Mouse (Mus musculus) liver, embryonic 15.5 days (tissue): Measurements from ENCODE around the gene Khdrbs2. TPM values are rescaled to one million over a fixed set of nuclear protein-coding genes. Genes with fewer than 3 reads are reported as not detected.
"Not testable (repeated sequence)": the region's sequence is repeated elsewhere in the genome, so short reads cannot be mapped to it uniquely, and the experiment has no call there.

Source experiments
- ATAC-seq: fragments of 200-750 bp; cut with Nextera tagmentation; 2 replicates; pipeline ENCODE4 v1.8.0; 2017; ENCODE audit warnings: moderate number of reproducible peaks, mild to moderate bottlenecking, moderate library complexity; ENCODE audit not compliant: insufficient read depth
- H3K27ac ChIP-seq: fragments of 300-500 bp; sonication (generic); replicated peaks from 2 replicates; pipeline ENCODE4 v1.5.1; 2015; ENCODE audit warnings: mild to moderate bottlenecking, inconsistent platforms
- H3K27me3 ChIP-seq: fragments of 300-500 bp; sonication (generic); 2 replicates; pipeline ENCODE4 v1.6.1; 2015; ENCODE audit warnings: mild to moderate bottlenecking, inconsistent platforms
- H3K36me3 ChIP-seq: fragments of 300-500 bp; sonication (generic); replicated peaks from 2 replicates; pipeline ENCODE4 v1.6.1; 2015; ENCODE audit warnings: moderate library complexity, mild to moderate bottlenecking, inconsistent platforms
- H3K4me1 ChIP-seq: fragments of 300-500 bp; sonication (generic); replicated peaks from 2 replicates; pipeline ENCODE4 v1.6.1; 2015; ENCODE audit warnings: inconsistent platforms
- H3K4me2 ChIP-seq: fragments of 300-500 bp; sonication (generic); 2 replicates; pipeline ENCODE4 v1.6.1; 2015; ENCODE audit warnings: moderate library complexity, mild to moderate bottlenecking, inconsistent platforms
- H3K4me3 ChIP-seq: fragments of 300-500 bp; sonication (generic); replicated peaks from 2 replicates; pipeline ENCODE4 v1.5.1; 2015; ENCODE audit warnings: mild to moderate bottlenecking, inconsistent platforms
- H3K9ac ChIP-seq: fragments of 300-500 bp; sonication (generic); 2 replicates; pipeline ENCODE4 v1.6.1; 2015; ENCODE audit warnings: moderate library complexity, mild to moderate bottlenecking, inconsistent platforms
- H3K9me3 ChIP-seq: fragments of 300-500 bp; sonication (generic); replicated peaks from 2 replicates; pipeline ENCODE4 v1.6.1; 2016; ENCODE audit warnings: inconsistent platforms
- WGBS: fragments of 180-500 bp; shearing (Covaris S2); methylation state at CpG from one replicate; pipeline ENCODE4 v1.1.7; 2015; ENCODE audit warnings: mixed read lengths; ENCODE audit not compliant: insufficient replicate concordance; 5-methylcytosine and 5-hydroxymethylcytosine counted together
- polyA plus RNA-seq: library from polyadenylated mRNA; unstranded; fragments of >200 nt; fragmentation: Nextera tagmentation; extraction: Ambion mirVana; gene quantifications from 2 replicates; pipeline ENCODE4 v1.2.1, GENCODE M21; 2015

Khdrbs2 gene
- polyA plus RNA-seq, 1 experiment from 2014 or later, result 0.07 TPM

DNA sequence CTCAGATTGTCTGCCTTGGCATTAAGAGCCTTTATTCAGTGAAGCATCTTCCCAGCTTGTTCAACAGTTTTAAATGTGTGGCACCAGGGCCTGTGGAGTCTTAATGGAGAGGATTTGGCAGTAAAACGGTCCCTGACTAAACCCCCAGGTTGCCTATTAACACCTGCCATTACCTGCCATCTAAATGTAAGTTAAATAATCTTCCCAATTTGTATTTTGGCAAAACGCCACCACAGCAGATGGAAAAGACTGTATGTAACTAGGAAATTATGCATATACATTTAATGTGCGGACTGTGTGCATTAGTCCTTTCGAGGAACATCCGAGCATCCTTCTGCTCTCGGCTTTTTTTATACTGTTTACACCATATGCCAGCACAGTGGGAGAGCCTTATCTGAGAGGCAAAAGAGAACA lies 290.6 kb downstream of the Khdrbs2 start:
- Histone ChIP-seq H3K4me2 (no peak overlapping the region), H3K27ac (no peak overlapping the region), H3K27me3 (no peaks in the 10 kb centered on the region), H3K4me3 (no peak overlapping the region), H3K4me1 (no peaks in the 10 kb centered on the region), H3K9me3 (no peaks in the 10 kb centered on the region), H3K9ac (no peak overlapping the region), H3K36me3 (no peaks in the 10 kb centered on the region)
- 61% methylated on average over 6 of the region's 6 CpGs for WGBS
- no peak for ATAC-seq

DNA sequence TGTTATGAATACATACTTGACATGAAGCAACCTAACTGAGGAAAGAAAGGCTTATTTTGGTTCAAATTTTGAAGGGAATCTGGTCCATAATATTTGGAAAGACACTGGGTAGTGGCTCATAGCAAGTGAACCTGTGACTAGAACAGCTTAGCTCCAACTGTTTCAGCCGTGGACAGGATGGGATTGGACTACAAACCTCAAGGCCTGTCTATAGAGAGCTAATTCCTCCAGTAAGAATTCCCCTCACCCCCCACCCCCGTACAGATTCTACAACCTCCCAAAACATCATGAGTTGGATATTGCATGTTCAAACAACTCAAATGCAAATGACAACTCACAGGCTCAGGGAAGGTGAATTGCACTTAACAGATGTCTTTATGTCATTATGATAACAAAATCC lies 298.5 kb downstream of the Khdrbs2 start:
- Histone ChIP-seq H3K36me3 (no peaks in the 10 kb centered on the region), H3K4me2 (no peak overlapping the region), H3K4me1 (no peaks in the 10 kb centered on the region), H3K9ac (no peak overlapping the region), H3K9me3 (no peaks in the 10 kb centered on the region), H3K27me3 (no peaks in the 10 kb centered on the region), H3K27ac (no peak overlapping the region), H3K4me3 (no peak overlapping the region)
- WGBS, result 41% methylated on average over 2 of the region's 2 CpGs
- ATAC-seq, result no peak

DNA sequence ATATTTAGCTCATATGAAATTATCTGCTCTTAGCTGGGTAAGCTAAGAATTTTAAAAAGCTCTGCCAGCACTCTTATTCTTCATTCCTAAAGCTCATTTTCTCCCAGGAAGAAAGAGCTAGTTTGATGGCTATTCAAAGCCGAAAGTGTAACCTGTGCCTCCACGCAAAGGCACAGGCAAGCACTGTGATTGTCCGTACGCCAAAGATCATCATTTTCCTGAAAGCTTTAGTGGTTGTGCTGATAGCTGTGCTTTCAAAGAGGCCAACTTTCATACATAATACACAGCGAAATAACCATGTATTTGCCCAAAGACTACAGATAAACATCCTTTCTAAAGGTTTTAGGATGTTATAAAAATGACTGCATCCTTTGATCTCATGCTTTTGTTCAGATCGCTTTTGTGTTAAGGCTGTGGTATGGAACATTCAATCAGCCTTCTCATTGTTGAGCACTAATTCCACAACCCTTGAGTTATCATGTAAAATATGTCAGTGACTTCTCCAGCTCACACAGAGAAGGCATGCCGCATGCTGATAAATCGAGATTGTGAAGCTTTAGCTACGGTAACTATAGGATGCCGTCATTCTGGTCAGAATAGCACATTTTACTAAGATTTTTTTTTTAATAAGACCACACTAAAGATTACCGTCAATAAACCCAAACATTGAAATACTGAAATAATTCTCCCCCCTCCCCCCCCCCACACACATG lies 299.1 kb downstream of the Khdrbs2 start:
- no peak for ATAC-seq
- Histone ChIP-seq H3K36me3 (no peaks in the 10 kb centered on the region), H3K27ac (no peak overlapping the region), H3K4me1 (no peaks in the 10 kb centered on the region), H3K4me2 (no peak overlapping the region), H3K9ac (no peak overlapping the region), H3K4me3 (no peak overlapping the region), H3K27me3 (no peaks in the 10 kb centered on the region), H3K9me3 (no peaks in the 10 kb centered on the region)
- 74% methylated on average over 11 of the region's 11 CpGs for WGBS

DNA sequence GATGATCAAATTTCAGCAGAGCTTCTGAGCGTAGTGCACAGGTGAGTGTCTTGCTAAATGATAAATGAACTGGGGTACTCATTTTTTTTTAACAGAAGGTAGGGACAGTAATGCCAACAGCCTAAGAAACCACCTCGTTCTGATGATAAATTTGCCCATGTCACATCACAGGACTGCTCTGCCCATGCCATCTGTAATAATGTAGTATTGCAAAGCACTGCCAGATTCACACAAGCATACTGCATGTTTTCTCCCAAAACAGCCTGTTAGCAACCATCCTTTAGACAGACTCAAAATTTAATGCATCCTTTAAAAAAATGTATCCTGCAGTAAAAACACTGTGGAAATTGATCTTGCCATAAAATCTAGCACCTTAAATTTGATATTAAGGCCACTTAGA lies 315.4 kb downstream of the Khdrbs2 start:
- H3K9me3 ChIP-seq, result no peaks in the 10 kb centered on the region
- WGBS, result 53% methylated on average over 2 of the region's 2 CpGs

DNA sequence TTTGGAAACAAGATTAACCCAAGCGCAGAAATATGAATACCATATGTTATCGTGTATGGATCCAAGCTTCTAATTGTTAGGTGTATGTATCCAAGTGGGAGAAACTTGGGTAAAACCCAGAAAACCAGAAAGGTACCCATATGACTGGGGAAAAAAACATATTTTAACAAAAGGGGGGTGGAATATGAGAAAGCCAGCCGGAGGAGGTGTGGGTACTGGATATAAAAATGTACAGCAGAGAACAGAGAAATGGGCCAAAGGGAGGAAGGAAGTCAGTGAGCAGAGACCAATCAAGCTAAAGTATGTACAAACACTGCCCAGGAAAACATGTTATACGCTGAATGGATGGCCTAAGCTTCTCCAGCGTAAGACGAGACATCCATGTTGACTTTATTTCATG lies 330.9 kb downstream of the Khdrbs2 start:
- no peak for ATAC-seq
- no peak overlapping the region for H3K9ac ChIP-seq
- 71% methylated on average over 6 of the region's 6 CpGs for WGBS
- no peaks in the 10 kb centered on the region for H3K27me3 ChIP-seq
- no peak overlapping the region for H3K27ac ChIP-seq
- H3K4me3 ChIP-seq, result no peak overlapping the region
- H3K36me3 ChIP-seq, result no peaks in the 10 kb centered on the region
- H3K4me1 ChIP-seq, result no peaks in the 10 kb centered on the region
- no peaks in the 10 kb centered on the region for H3K9me3 ChIP-seq
- H3K4me2 ChIP-seq, result no peak overlapping the region

More for the DNA sequence above, 315.4 kb downstream of the Khdrbs2 start:
- Histone ChIP-seq H3K4me3 (no peak overlapping the region), H3K4me1 (no peaks in the 10 kb centered on the region), H3K27ac (no peak overlapping the region), H3K9ac (no peak overlapping the region), H3K36me3 (no peaks in the 10 kb centered on the region), H3K27me3 (no peaks in the 10 kb centered on the region), H3K4me2 (no peak overlapping the region)
- ATAC-seq, result no peak

DNA sequence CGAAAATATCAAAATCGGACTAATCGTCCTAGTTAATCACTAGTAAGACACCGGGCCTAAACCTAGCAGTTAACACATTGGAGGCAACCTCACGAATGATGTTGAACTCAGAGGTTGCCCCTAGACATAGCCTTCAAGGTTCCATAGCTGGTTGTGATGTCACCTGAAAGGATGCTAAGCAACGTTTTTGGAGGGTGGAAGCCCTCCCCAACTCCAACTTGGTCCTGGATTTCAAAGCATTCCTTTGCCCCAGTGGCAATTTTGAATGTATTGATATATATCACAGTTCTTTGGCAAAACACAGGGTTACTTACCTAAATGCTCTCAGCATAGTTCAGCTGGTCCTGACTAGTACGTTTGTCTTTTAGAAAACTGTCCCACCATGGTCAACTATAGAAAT lies 374.7 kb downstream of the Khdrbs2 start, which contains the start of gene Gm5415:
Gene Gm5415, minus strand, starts transcription at position 101 of the 400 bp plus-strand sequence.
- not testable (repeated sequence) for H3K4me3 ChIP-seq, ATAC-seq, H3K27ac ChIP-seq, H3K4me1 ChIP-seq, H3K27me3 ChIP-seq, H3K4me2 ChIP-seq, H3K9ac ChIP-seq, H3K36me3 ChIP-seq, H3K9me3 ChIP-seq
- 49% methylated on average over 2 of the region's 7 CpGs for WGBS

DNA sequence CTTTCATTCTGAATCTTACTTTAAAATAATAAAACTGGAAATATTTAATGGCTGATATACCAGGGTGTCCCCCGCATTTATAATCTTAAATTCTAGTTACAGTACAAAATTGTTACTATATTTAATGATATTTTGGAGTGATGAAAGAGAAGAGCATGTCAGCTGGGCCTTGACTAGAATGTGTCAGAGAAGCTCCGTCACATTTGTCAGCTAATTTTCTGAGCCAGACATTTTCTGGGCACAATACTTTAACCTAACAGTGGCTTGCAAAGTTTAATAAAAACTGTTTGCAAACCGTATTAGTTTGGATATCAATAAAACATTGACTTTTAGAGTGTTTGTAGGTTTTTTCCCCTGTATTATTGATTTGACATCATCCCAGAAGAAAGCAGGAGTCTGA lies 380.9 kb downstream of the Khdrbs2 start:
- Histone ChIP-seq H3K27me3 (no peaks in the 10 kb centered on the region), H3K4me3 (no peak overlapping the region), H3K9me3 (no peaks in the 10 kb centered on the region), H3K36me3 (no peaks in the 10 kb centered on the region), H3K27ac (no peak overlapping the region), H3K9ac (no peak overlapping the region), H3K4me1 (no peaks in the 10 kb centered on the region), H3K4me2 (no peak overlapping the region)
- 61% methylated on average over 3 of the region's 3 CpGs for WGBS
- no peak for ATAC-seq

DNA sequence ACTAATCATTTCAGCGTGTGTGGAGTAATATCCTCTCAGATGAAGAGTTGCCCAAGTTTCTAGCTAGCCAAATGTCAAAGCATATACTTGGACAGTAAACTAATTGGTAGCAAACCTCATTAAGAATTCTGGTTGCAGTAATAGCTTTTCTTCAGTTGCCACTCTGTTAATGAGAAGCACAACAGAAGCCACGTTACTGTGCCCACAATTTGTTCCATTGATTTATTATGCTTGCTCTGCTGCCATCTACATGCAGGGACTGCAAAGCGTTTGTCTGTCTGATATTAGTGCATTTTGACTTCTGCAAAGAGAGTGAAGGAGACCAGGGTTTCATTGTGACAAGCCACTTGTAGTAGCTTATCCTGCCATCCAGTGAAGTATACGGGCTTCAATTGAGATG lies 381.4 kb downstream of the Khdrbs2 start:
- H3K4me1 ChIP-seq, result no peaks in the 10 kb centered on the region
- no peak overlapping the region for H3K4me3 ChIP-seq
- WGBS, result 47% methylated on average over 4 of the region's 4 CpGs
- no peaks in the 10 kb centered on the region for H3K36me3 ChIP-seq
- H3K27ac ChIP-seq, result no peak overlapping the region
- no peak overlapping the region for H3K9ac ChIP-seq
- H3K27me3 ChIP-seq, result no peaks in the 10 kb centered on the region
- no peak for ATAC-seq
- no peaks in the 10 kb centered on the region for H3K9me3 ChIP-seq
- no peak overlapping the region for H3K4me2 ChIP-seq

DNA sequence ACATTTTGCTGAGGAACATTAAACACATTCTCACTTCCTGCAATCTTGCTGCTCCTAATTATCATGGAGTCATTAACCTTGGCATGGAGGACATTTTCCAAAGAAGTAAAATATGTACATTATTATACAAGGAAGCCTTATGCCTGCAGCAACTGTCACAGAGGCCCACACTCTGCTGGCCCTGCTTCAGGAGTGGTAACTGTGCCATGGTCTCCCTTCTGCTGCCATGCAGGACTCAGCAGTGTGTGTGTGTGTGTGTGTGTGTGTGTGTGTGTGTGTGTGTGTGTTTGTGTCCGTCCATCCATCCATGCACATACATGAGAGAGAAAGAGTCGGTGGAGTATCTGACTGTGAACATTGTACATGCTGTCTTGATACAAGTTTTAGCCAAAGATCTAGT lies 396.4 kb downstream of the Khdrbs2 start:
- H3K4me3 ChIP-seq, result no peak overlapping the region
- no peaks in the 10 kb centered on the region for H3K27me3 ChIP-seq
- no peak overlapping the region for H3K4me2 ChIP-seq
- H3K9me3 ChIP-seq, result no peaks in the 10 kb centered on the region
- no peaks in the 10 kb centered on the region for H3K36me3 ChIP-seq
- WGBS, result 64% methylated on average over 2 of the region's 2 CpGs
- no peak for ATAC-seq
- no peak overlapping the region for H3K9ac ChIP-seq
- no peaks in the 10 kb centered on the region for H3K4me1 ChIP-seq
- no peak overlapping the region for H3K27ac ChIP-seq

DNA sequence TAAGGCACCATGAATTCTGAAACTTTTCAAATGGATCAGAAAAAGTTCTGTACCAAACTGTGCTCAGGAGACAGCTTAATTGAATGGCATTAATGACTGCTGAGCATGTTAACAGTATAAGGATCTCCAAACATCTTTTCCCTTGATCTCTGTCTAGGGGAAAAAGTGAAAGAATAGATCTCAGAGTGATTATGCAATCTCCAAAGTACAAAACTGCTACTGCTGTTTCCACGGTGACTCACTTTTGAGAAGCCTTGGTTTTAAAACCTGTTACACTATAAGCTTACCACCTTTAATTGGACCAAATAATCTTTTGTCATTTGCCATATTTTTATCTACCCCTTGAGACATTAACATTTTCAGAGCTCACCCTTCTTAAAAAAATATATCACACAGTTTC lies 453.5 kb downstream of the Khdrbs2 start:
- Histone ChIP-seq H3K27ac (no peak overlapping the region), H3K4me1 (no peaks in the 10 kb centered on the region), H3K9me3 (no peaks in the 10 kb centered on the region), H3K9ac (no peak overlapping the region), H3K27me3 (no peaks in the 10 kb centered on the region), H3K36me3 (no peaks in the 10 kb centered on the region), H3K4me2 (no peak overlapping the region), H3K4me3 (no peak overlapping the region)
- 46% methylated on average over 1 of the region's 1 CpGs for WGBS
- no peak for ATAC-seq

DNA sequence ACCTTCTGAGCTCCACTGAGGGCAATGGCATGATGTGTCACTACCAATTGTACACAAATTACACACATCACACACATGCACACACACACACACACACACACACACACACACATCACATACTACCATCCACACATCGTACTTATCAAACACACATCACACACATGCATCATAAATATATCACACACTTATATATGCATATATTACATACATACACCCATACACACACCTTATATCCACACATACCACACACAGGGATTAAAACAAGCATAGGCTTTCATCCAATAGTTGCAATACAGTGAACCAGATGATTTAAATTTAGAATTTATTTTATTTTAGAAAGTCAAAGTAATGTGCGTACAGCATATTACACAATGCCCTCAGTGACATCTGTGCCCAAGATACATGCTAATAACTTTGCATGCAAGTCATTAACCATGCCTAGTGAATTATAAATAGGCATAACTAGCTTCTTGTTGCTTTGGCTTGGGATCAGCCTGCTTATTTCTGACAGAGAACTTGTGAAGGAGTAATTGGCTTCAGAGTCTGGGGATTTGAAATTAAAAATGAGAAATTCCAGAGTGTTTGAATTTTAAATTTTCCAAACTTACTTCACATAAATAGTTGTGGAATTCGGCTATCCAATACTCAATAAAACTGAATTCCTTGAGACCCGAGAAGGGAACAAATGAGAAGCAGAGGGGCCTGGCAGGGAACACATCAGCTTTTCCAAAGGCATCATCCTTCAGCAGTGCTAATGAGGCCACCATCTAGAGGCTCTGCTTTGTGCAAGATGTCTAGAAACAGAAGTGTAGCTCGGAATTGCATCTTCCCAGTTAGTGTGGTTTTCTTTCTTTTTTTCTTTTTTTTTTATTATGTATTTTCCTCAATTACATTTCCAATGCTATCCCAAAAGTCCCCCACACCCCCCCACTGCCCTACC lies 460.2 kb downstream of the Khdrbs2 start:
- Histone ChIP-seq H3K9ac (no peak overlapping the region), H3K36me3 (no peaks in the 10 kb centered on the region), H3K9me3 (no peaks in the 10 kb centered on the region), H3K4me1 (no peaks in the 10 kb centered on the region), H3K4me2 (no peak overlapping the region), H3K4me3 (no peak overlapping the region), H3K27me3 (no peaks in the 10 kb centered on the region), H3K27ac (no peak overlapping the region)
- ATAC-seq, result no peak
- WGBS, result 55% methylated on average over 5 of the region's 5 CpGs
